Mouse (Mus musculus): Measurements from ENCODE around the gene Optc.

Gene Optc

DNA sequence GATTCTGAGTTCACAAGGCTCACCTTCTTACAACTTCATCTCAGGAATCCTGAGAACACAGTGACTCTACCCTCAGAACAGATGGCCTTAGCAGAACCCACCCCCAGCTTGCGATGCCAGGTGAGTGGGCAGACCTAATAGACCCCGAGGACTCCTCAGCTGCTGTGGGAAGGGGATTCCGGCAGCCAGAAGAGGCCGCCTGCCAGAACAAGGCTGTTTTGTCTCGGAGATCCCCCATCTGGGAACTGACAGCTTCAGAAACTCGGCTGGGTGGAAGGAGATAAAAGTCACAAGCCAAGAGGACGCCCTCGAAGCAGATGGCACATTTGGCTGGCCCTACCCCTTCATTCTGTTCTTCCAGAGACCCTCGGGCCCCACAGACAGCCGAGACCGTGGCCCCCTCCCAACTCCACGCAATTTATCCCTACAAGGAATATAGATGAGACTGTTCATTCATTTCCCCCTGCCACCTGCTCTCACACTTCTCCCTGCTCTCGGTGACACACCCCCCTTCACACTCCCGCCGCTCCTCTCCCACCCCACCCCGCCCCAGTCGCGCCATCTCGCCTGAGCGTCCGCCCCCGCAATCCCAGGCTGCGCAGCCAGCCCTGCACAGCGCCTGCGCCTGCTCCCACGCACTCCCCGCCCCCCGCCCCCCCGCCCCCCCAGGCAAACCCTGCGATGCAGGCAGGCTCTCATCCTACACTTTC lies at the start of gene Optc:
TSS of gene Optc (minus strand) at position 51 of the 710 bp plus-strand sequence.
- peak; percentile 82 for DNase-seq

GRCm38 (mm10) chr1:133954009-133954408 lies 46.2 kb upstream of the Optc start:
- no peak for DNase-seq

DNA sequence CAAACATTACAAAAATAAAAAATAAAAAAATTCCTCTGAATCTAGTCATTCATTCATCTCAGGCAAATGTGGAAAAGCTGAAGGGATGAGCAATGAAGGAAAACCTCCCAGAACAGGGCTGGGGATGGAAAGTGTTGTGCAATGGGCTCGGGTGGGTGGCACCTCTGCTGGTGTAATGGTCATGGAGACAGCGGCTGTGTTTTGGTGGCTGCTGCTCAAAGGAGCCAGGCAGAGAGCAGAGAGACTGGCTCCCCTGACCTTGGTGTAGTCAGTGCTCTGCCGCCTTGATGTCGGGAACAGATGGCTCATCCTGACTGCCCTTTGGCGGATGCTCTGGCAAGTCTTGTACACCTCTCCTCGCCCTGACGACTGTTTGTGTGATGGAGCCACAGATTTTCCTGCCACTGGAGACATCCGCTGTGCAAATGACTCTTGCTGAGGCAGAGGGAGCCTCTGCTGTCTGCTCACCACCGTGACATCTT lies 45.5 kb upstream of the Optc start:
- DNase-seq: no peak

- no peak for DNase-seq
These were observed 43.8 kb upstream of the Optc start for GRCm38 (mm10) chr1:133951598-133951997.

- no peak for DNase-seq
These were observed 42.4 kb upstream of the Optc start for GRCm38 (mm10) chr1:133950061-133950782.

- DNase-seq: no peak
These were observed 37.3 kb upstream of the Optc start for GRCm38 (mm10) chr1:133945106-133945505.

DNA sequence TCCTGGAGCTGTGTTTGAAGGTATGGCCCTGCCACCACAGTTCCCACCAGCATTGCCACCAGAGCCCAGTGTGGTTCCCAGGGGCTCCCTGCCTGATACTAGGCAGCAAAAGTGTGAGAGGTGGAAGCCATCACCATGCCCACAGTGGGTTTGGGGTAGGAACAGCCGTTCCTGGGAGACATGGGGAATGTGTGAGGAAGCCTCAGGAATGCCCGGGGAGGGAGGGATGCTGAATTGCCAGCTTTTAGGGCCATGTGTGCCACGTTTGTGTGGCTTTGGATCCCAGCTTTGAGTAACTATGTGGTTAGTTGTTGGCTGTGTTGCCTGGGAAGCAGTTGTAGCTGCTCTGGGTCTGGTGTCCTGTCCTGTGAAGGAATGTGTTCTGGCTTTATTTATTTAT lies 34.1 kb upstream of the Optc start:
- DNase-seq: no peak

DNA sequence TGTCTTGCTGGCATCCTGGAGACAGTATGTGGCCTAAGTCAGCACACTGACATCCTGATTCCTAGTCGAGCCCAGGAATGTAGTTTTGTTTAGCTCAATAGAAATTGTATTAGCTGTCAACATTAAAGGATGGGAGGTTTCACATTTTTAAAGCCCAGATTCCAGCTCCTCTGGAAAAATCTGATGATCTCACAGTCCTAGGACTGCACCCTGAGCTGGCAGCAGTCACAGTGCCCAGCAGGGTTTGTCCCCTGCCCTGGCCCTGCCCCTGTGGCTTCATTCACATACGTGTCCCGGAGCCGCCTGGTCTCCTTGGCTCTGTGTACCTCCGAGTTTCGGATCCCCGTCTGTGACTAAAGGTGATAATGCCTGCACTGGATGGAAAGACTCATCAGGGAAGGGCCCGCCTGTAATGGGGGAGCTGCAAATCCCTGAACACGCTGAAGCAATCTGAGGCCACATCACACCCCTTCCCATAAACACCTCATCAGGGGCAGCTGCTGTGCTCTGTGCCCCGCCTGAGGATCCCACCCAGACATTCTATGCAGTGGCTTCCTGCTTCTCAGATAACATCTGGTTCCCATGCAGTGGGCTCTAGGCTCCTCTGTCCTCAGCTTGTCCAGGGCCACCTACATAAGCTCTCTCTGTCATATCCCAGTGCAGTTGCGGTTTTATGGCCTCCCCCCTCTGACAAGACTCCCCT lies 33.5 kb upstream of the Optc start:
- no peak for DNase-seq

DNA sequence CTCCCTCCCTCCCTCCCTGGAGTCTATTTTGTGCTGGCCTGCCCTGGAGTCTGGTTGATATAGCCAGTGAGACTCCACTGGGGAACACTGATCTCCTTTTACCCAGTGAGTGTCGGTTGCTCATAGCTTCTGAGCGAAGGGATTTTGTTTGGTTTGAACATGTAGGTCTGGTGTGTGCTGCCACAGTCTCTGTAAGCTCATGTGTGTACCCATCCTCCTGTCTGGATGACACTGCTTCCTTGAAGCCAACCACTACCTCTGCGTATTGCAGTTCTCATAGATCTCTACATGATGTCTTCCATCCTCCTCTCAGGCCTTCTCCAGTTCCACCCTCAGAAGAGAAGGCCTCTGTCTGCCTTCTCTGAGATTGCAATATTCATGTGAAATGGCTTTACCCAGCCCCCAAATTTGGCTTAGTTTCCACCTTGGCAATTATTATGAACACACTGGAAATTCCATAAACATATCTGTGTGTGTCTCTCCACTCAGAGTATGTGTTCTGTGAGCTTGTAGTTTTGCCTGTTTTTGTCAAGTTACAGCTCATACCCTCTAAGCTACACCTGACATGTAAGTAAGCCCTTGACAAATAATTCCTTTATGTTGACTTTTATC lies 32.8 kb upstream of the Optc start:
- no peak for DNase-seq

DNA sequence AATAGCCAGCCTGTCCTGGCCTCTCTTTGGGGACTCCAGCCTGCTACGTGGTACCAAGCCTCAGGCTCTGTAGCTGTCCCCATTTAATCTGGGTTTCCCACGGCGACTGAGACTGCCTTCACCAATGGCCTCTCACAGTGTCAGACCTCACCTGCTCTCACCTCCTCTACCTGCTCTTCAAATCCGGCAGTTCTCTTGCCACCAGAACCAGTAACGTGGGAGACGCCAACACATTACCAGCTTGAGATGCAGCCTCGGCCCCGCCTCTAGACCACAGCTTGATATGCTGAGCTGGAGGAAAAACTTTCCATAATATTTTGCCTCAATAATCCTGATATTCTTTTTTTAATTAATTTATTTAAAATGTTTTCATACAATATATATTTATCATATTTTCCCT lies 31.9 kb upstream of the Optc start:
- no peak for DNase-seq

- DNase-seq: no peak
These were observed 28.4 kb upstream of the Optc start for GRCm38 (mm10) chr1:133936169-133936568.

- DNase-seq: no peak
These were observed 26.7 kb upstream of the Optc start for GRCm38 (mm10) chr1:133934354-133934963.

GRCm38 (mm10) chr1:133933301-133934195 lies 25.7 kb upstream of the Optc start:
- DNase-seq: no peak

GRCm38 (mm10) chr1:133929980-133930379 lies 22.2 kb upstream of the Optc start:
- no peak for DNase-seq

DNA sequence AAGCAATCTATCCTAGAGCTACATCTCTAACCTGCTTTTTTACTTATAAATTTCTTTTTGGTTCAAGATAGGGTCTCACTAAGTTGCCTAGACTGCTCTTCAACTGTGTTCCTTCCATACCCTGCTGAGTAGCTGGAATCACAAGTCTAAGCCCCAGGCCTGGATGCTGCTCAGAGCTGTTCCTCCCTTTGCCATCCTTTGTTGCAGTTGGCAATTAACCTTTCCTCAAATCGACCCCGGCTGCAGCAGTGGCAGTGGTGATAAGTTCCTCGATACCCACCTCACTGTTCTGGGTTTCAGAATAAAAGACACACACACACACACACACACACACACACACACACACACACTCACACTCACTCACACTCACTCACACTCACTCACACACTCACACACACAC lies 17.4 kb upstream of the Optc start:
- DNase-seq: no peak

DNA sequence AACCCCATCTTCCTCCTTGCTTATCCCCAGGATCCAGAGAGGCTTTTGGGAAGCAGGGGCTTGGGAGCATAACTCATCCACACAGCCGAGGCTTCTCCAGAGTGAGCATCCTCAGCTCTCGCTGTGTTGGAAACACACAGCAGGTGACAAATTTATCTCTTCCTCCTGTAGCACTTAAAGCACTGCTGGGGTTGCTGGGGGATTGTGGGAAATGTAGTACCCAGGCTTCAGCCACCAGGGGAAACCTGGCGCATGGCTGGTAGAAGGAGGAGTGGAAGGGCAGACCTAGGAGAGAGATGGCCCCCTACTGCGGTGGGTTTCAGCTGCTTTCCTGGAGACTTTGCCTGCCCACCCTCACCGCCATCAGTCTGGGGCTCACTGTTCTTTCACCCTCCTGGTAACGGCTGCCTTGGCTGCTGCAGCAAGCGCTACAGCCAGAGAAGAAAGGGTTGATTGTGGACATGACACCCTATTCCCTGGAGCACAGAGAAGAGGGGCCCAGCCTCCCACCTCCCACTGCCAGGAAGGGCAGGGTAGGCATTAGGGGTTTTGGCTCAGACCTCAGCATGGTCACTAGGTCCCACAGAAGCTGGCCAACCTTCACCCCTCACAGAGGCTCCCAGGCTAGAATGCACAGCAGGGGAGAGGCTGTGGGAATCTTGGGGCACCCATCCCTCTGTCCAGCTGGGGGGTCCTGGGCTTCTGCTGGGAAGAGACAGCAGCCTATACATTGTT lies 16.5 kb upstream of the Optc start:
- peak; percentile 78 for DNase-seq

- DNase-seq: no peak
These were observed 15.3 kb upstream of the Optc start for GRCm38 (mm10) chr1:133923071-133923470.

DNA sequence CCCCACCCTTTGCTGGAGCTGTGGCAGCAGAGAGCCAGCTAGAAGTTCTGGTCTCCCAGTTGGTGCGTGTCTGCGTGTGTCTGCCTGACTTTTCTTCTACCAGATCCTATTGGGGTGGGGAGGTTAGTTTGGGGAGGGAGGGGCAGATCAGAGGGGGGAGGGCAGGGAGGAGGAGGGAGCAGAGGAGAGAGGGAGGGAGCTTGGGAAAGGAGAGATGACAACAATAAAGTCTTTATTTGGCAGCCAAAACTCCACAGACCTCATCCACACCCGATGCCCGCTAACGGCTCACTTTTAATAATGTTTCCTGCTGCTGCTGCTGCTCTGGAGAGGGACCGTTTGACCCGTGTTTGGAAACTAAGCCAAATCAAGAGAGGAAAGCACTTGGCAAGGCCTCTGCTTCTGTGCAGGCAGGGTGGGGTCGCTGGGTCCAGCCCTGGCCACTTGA lies 13.5 kb upstream of the Optc start, which contains the start of gene Prelp:
TSS of gene Prelp (minus strand) at position 111 of the 448 bp plus-strand sequence.
- peak; percentile 69 for DNase-seq

DNA sequence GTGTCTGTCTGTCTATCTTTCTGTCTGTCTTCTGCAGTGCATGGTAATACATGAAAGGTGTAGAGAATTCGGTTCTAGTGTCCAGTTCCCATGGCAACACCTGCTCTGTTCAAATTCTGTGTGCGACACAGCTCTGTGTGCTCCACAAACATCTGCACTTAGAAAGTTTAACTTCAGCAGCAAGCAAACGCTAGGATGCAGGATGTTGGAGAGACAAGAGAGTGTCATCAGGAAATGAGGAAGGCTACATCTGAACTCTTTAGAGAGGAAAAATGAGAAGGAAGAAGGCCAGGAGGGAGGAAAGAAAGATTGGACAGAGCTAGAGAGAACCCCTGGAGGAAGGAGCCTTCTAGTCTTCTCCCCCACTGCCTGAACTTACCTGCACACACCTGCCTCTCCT lies 13.1 kb upstream of the Optc start:
- no peak for DNase-seq

- DNase-seq: peak; percentile 48
These were observed 12.6 kb upstream of the Optc start for GRCm38 (mm10) chr1:133920401-133920800.

DNA sequence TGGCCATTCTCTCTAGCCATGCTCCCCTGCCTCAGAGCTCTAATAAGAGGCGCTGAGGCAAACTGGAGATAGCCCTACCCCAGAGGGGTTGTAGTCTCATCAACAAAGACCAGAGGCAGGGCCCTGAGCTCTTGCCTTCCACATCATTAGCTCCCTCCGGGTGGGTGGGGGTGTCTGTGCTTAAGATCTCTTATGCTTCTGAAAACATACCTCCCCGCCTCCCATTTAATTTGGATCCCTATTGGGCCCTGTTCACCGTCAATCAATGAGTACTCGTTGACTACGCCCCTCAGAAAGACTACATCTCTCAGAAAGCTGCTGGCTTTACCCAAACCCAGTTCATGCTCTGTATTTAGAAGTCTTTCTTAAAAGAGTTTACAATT lies 10.3 kb upstream of the Optc start:
- peak; percentile 66 for DNase-seq
